Mouse (Mus musculus): ENCODE data around the gene Accs. TPM values are rescaled to one million over a fixed set of nuclear protein-coding genes. Genes with fewer than 3 reads are reported as not detected.

Accs gene
- total RNA-seq, 2 experiments from 2014 or later = 21.2 to 30.8 TPM

GRCm38 (mm10) chr2:93863229-93863628, 13.5 kb upstream of the Accs start:
- no peak for ATAC-seq (replicated peaks; ENCODE audit: poor library complexity, severe bottlenecking)

GRCm38 (mm10) chr2:93858845-93859244, 9.1 kb upstream of the Accs start:
- no peak for ATAC-seq (replicated peaks; ENCODE audit: poor library complexity, severe bottlenecking)

- ATAC-seq (replicated peaks; ENCODE audit: poor library complexity, severe bottlenecking) = no peak
Observed at GRCm38 (mm10) chr2:93851303-93851702, 1.6 kb upstream of the Accs start.

GRCm38 (mm10) chr2:93850317-93850944, 688 bp upstream of the Accs start:
- peak; percentile 55 for ATAC-seq (replicated peaks; ENCODE audit: poor library complexity, severe bottlenecking)

- no peak for ATAC-seq (replicated peaks; ENCODE audit: poor library complexity, severe bottlenecking)
Observed at GRCm38 (mm10) chr2:93841349-93841748, 8.4 kb downstream of the Accs start.

- ATAC-seq (replicated peaks; ENCODE audit: poor library complexity, severe bottlenecking) = no peak
Observed at GRCm38 (mm10) chr2:93840109-93840508, 9.6 kb downstream of the Accs start.

- ATAC-seq (replicated peaks; ENCODE audit: poor library complexity, severe bottlenecking) = no peak
Observed at GRCm38 (mm10) chr2:93838931-93839330, 10.8 kb downstream of the Accs start.

GRCm38 (mm10) chr2:93836232-93836785, 13.4 kb downstream of the Accs start:
- no peak for ATAC-seq (replicated peaks; ENCODE audit: poor library complexity, severe bottlenecking)

GRCm38 (mm10) chr2:93835596-93835995, 14.1 kb downstream of the Accs start:
- no peak for ATAC-seq (replicated peaks; ENCODE audit: poor library complexity, severe bottlenecking)

- peak; percentile 90 for ATAC-seq (replicated peaks; ENCODE audit: poor library complexity, severe bottlenecking)
Observed at GRCm38 (mm10) chr2:93823519-93823918, 26.2 kb downstream of the Accs start.

GRCm38 (mm10) chr2:93822045-93822749, 27.5 kb downstream of the Accs start, which contains the start of gene Ext2:
Ext2 (minus strand) TSS chr2:93822568.
- ATAC-seq (replicated peaks; ENCODE audit: poor library complexity, severe bottlenecking) = peak; percentile 90

- no peak for ATAC-seq (replicated peaks; ENCODE audit: poor library complexity, severe bottlenecking)
Observed at GRCm38 (mm10) chr2:93817791-93818190, 32.0 kb downstream of the Accs start.

- ATAC-seq (replicated peaks; ENCODE audit: poor library complexity, severe bottlenecking) = no peak
Observed at GRCm38 (mm10) chr2:93813343-93813742, 36.4 kb downstream of the Accs start.

GRCm38 (mm10) chr2:93811812-93812211, 37.9 kb downstream of the Accs start:
- ATAC-seq (replicated peaks; ENCODE audit: poor library complexity, severe bottlenecking) = peak; percentile 75

GRCm38 (mm10) chr2:93809931-93810330, 39.8 kb downstream of the Accs start:
- peak; percentile 81 for ATAC-seq (replicated peaks; ENCODE audit: poor library complexity, severe bottlenecking)

- ATAC-seq (replicated peaks; ENCODE audit: poor library complexity, severe bottlenecking) = no peak
Observed at GRCm38 (mm10) chr2:93808071-93808470, 41.7 kb downstream of the Accs start.

GRCm38 (mm10) chr2:93807440-93807839, 42.3 kb downstream of the Accs start:
- ATAC-seq (replicated peaks; ENCODE audit: poor library complexity, severe bottlenecking) = no peak

- ATAC-seq (replicated peaks; ENCODE audit: poor library complexity, severe bottlenecking) = no peak
Observed at GRCm38 (mm10) chr2:93806487-93807201, 43.1 kb downstream of the Accs start.

- no peak for ATAC-seq (replicated peaks; ENCODE audit: poor library complexity, severe bottlenecking)
Observed at GRCm38 (mm10) chr2:93805523-93805922, 44.2 kb downstream of the Accs start.

GRCm38 (mm10) chr2:93805066-93805465, 44.7 kb downstream of the Accs start:
- ATAC-seq (replicated peaks; ENCODE audit: poor library complexity, severe bottlenecking) = no peak

GRCm38 (mm10) chr2:93802947-93803346, 46.8 kb downstream of the Accs start:
- ATAC-seq (replicated peaks; ENCODE audit: poor library complexity, severe bottlenecking) = no peak

Data from granulocyte monocyte progenitor cell, adult 5-6 weeks (primary cell).